Mouse (Mus musculus): ENCODE measurements around the gene 4930548H24Rik.

DNA sequence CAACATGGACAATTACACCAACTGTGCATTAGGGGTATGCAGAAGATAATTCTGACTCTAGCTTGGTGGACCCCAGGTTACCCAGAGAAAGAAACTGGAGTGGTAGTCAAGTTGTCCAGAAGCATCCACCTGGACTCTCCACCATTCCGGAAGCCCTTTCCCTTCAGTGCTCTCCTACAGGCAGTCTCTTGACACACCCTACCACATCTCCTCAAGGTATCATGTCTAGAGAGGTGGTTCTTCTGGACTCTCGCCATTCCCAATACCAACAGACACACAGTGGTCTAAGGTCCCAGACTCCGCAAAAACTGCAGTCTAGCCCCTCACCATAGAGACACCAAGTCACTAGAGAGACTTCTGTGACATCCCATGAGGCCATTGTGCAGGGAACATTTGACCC is at the start of gene 4930548H24Rik:
- no peak for TF ChIP-seq CTCF (IDR thresholded peaks at IDR 0.05; ENCODE audit: low read depth, low read length)
- no peak for TF ChIP-seq POLR2A (IDR thresholded peaks at IDR 0.05; ENCODE audit: insufficient read depth, low read length)

Measured in ES-Bruce4 (cell line).